Mouse (Mus musculus) T-helper 1 cell (primary cell): Measurements from ENCODE around the gene Mccc1.

Experiments used
- in situ Hi-C: fragments of 300-600 bp; cut with MboI, MseI; formaldehyde crosslinking; loops from one replicate; pipeline ENCODE4 v1.15.1; 2025; ENCODE audit warnings: high pct_unique_total_duplicates

The Mccc1 gene

GRCm38 (mm10) chr3:35966493-35966892 lies 34.0 kb downstream of the Mccc1 start:
- in situ Hi-C loops, result no loop called here

DNA sequence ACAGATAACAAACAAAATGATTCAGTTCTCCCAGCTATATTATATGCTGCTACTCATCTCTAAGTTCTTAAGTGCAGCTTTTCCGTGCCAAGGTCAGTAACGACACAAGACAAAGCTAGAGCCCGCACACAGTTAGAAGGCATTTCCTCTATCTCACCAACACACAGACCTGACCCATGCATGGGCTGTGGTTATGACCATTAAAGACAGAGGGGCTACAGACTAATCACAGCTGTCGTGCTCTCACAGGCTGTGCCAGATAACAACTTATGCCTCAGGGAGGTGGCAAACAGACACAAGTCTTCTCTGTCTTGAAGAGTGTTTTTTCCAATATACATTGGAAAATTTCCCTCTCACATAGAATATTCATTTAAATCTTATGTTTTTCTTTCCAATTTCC lies 35.5 kb downstream of the Mccc1 start:
- in situ Hi-C loops, result no loop called here

DNA sequence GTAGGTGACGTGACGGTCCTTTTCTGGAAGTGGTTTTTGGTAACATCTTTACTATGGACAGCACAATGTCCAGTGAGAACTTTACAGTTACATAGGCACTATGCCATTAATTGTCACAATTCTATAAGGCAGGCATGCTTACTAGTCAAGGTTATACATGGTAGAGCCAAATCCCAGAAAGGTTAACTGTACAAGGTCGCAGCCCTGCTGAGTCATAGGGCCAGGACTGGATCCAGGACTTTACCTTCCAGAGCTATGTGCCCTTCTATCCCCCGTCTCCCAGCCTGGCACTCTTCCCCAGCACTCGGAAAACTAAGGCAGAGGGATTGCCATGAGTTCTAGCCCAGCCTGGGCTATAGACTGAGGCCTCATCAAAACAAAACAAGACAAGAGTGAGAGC lies 36.6 kb downstream of the Mccc1 start:
- in situ Hi-C loops, result no loop called here

DNA sequence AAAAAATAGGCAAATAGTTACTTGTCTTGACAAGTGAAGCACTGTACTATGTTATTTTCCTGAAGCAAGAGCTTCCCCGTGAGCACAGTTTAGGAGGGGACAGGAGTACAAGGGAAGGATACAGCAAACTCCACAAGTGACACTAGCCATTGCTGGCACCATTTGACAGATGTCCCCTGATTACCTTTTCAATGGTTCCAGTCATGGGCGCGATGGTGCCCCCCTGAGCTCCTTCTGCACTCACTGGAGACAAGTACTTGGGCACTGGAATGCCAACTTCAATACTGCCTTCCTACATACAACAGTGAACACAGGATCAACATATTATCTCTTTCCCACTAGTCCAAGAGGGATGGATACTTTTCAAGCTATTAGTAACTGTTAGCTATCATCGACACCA lies 37.1 kb downstream of the Mccc1 start:
- in situ Hi-C loops, result no loop called here

DNA sequence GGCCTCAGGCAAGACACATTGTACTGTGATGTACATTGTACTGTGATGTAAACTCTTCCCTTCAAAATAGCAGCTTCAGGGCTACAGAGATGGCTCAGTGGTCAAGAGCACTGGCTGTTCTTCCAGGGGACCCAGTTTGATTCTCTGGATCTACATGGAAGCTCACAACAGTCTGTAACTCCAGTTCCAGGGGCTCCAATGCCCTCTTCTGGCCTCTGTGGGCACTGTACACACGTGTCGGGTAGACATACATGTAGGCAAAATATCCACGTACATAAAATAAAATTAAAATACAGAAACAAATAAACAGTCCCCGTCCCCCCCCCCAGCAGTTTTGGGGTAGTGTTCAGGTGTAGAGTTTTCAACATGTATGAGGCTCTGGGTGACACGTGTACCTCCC lies 37.5 kb downstream of the Mccc1 start:
- in situ Hi-C loops, result no loop called here

- in situ Hi-C loops, result no loop called here
Measured at GRCm38 (mm10) chr3:35957230-35957629, 43.2 kb downstream of the Mccc1 start.

DNA sequence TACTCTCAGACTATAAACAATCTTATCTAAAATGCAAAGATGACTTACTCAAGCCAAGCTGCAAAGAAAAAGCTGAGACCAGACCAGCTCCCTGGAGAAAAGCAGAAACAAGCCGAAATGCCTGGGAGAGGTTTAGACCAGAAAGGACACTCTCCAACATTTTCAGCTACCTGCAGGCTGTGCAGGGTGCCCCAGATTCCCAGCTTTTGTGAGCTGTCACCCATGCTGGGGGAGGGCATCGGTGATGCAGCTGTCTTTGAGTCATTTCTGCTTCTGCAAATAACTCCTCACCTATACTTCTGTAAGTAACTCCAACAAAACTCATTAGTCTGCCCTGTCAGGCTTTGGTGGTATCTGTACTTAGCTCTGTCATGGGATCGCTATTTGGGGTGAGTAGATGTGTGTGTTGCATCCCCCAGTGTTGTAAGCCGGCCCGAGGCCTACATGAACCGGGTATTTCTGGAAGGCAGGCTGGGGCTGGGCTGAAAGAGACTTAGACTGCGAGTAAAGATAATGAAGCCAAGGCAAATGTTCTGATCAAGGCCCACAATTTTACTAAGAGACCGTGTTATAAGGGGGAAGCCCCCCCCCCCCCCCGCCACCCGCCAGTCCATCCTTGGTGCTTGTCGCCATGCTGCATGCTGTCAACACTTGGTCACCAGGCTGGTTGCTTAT lies 45.4 kb downstream of the Mccc1 start:
- in situ Hi-C loops, result no loop called here

GRCm38 (mm10) chr3:35953816-35954215 lies 46.7 kb downstream of the Mccc1 start:
- in situ Hi-C loops, result no loop called here

DNA sequence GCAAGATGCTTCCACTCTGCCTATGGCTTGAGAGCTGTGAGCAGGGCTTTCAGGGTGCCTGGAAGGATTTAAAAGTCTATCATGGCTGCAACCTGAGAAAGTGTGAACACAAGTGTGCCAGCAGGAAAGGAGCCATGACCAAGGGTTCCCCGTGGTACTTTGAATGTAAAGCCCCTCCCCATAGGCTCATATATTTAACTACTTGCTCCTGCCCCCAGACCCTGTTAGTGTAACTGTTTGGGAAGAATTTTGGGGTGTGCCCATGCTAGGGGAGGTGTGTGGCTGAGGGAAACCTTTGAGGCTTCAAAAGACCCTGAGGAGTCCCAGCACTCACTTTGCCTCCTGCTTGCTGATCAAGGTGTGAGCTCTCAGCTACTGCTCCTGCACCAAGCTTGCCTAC lies 47.3 kb downstream of the Mccc1 start:
- in situ Hi-C loops, result no loop called here

GRCm38 (mm10) chr3:35948197-35948596 lies 52.3 kb downstream of the Mccc1 start:
- in situ Hi-C loops, result loop anchor here (25.0 kb wide), 1 partner anchor 514 kb away; no protein-coding TSS in a partner anchor

- in situ Hi-C loops, result loop anchor here (25.0 kb wide), 1 partner anchor 522 kb away; no protein-coding TSS in a partner anchor
Measured at GRCm38 (mm10) chr3:35940520-35941135, 59.9 kb downstream of the Mccc1 start.

DNA sequence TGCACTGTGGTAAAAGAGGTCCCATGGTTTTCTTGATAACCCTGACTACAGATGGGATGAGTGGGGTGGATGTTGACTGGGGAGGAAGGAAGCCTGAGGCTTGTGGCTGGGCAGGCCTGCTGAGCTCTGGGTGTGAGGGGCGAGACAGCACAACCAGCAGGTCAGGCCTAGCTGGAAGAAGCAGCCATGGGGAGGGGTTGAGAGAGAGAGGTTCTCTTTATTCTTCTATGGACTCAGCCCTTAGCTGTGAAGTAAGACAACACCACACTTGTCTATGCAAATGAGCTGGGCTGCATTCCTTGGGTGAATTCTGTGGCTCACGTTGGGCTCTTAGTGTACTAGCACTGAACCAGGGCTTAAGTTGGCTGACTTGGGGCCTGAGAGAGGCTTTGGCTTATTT lies 60.4 kb downstream of the Mccc1 start:
- in situ Hi-C loops, result loop anchor here (25.0 kb wide), 1 partner anchor 522 kb away; no protein-coding TSS in a partner anchor

- in situ Hi-C loops, result loop anchor here (10.0 to 25.0 kb wide), 2 partner anchors 67 to 525 kb away; partner anchors contain the start of gene Mccc1
Measured at GRCm38 (mm10) chr3:35937345-35937744, 63.1 kb downstream of the Mccc1 start, which contains the start of gene Dcun1d1. Gene Dcun1d1, minus strand, starts transcription at chr3:35937445.

- in situ Hi-C loops, result loop anchor here (10.0 to 25.0 kb wide), 2 partner anchors 71 to 529 kb away; partner anchors contain the start of gene Mccc1
Measured at GRCm38 (mm10) chr3:35933405-35933777, 67.1 kb downstream of the Mccc1 start.

DNA sequence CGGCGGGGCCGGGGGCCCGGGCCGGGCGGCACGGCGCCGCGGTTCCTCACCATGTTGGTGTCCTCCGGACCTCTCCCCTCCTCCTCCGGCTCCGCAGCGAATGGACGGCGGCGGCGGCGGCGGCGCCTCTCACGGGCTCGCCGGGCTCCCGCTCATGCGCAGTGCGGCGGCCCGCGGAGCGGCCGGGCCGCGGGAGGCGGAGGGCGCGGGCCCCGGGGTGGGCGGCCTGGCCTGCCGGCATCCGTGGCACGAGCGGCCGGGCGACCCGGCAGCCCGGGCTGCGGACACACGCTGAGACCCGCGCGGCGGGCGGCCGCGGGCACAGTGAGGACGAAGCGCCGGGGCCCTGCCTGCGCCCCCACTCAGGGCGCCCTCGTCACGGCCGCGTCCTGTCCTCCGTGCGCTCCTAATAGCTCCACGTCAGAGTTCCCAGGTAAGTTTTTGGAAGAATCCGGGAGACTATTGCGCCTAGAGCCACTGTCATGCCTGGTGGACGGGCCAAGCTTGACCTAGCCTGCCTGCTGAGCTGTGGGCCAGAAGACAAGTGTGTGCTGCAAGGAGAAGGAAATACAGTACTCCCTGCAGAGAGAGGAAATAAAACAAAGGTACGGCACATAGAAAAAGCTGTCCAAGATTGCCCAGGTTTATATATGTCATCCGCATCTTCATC lies 67.6 kb downstream of the Mccc1 start:
- in situ Hi-C loops, result loop anchor here (10.0 to 25.0 kb wide), 2 partner anchors 72 to 529 kb away; partner anchors contain the start of gene Mccc1

GRCm38 (mm10) chr3:35931896-35932727 lies 68.4 kb downstream of the Mccc1 start:
- in situ Hi-C loops, result loop anchor here (10.0 to 25.0 kb wide), 2 partner anchors 73 to 530 kb away; partner anchors contain the start of gene Mccc1

DNA sequence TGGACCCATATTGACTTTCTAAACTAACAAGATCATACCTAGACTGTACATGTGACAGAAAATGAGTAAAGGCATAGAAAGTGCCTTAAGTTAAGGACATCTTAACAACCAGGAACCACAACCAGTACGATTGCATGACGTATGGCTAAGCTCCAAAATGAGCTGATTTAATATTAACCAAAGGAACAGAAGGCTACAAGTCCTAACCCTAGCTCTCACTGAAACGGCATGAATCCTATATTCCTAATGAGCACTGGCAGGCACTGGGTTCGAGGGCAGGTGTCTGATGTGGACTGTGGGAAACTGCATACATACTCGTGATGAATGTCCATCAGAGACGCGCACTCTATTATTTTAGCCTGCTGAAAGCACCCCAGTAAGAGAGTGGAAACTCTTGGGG lies 69.1 kb downstream of the Mccc1 start:
- in situ Hi-C loops, result loop anchor here (10.0 to 25.0 kb wide), 2 partner anchors 73 to 531 kb away; partner anchors contain the start of gene Mccc1

- in situ Hi-C loops, result loop anchor here (10.0 to 25.0 kb wide), 2 partner anchors 75 to 532 kb away; partner anchors contain the start of gene Mccc1
Measured at GRCm38 (mm10) chr3:35929831-35930230, 70.6 kb downstream of the Mccc1 start.

DNA sequence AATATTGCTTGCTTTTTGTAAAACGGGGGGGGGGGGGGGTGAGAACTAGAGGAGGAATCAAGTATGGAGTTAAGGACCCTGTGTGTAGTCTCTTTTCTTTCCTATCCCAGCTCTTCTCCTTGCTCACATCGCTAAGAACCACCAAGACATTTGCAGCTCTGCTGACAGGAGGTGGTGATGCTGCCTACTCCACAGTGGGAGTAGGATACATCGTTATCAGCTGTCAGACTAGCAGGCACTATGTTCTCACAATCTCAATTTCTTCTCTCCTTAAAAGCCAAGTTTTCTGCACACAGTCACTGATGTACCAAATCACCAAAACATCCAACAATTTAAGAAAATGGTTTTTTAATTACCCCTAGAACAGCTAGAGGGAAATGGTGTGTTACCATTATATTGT lies 71.1 kb downstream of the Mccc1 start:
- in situ Hi-C loops, result loop anchor here (25.0 kb wide), 1 partner anchor 533 kb away; no protein-coding TSS in a partner anchor

GRCm38 (mm10) chr3:35925852-35926251 lies 74.6 kb downstream of the Mccc1 start:
- in situ Hi-C loops, result loop anchor here (25.0 kb wide), 1 partner anchor 536 kb away; no protein-coding TSS in a partner anchor

- in situ Hi-C loops, result no loop called here
Measured at GRCm38 (mm10) chr3:35924007-35924406, 76.5 kb downstream of the Mccc1 start.
